Mouse (Mus musculus) gastrocnemius, adult 2 months (tissue): Measurements from ENCODE around the gene Suv39h1. TPM values are rescaled to one million over a fixed set of nuclear protein-coding genes. Genes with fewer than 3 reads are reported as not detected.
"Not testable (repeated sequence)": the region's sequence is repeated elsewhere in the genome, so short reads cannot be mapped to it uniquely, and the experiment has no call there.

Experiments used
- DNase-seq: peaks from one replicate; pipeline ENCODE4 v3.0.0; 2022
- H3K27ac ChIP-seq: fragments of 200-600 bp; 2 replicates; pipeline ENCODE4 v1.8.1; 2022; ENCODE audit warnings: mild to moderate bottlenecking
- H3K4me3 ChIP-seq: fragments of 200-600 bp; 2 replicates; pipeline ENCODE4 v1.8.1; 2022; ENCODE audit warnings: mild to moderate bottlenecking, moderate library complexity
- CTCF ChIP-seq: fragments of 200-600 bp; IDR thresholded peaks from 2 replicates; pipeline ENCODE4 v1.8.1; 2022; ENCODE audit warnings: antibody characterized with exemption, mild to moderate bottlenecking, moderate library complexity
- intact Hi-C: fragments of 180-260 bp; cut with DNase I; formaldehyde crosslinking; loops from one replicate; pipeline ENCODE4 v1.15.1; 2025
- long read RNA-seq, 2 experiments: library from polyadenylated mRNA; stranded (forward); transcript quantifications; one replicate each; pipeline ENCODE4 v2.0.0; 2021
- total RNA-seq, 2 experiments: library from RNA; stranded (reverse); gene quantifications; 2 replicates each; pipeline ENCODE4 v1.2.3; 2021

Suv39h1 gene
- 1 to 10 TPM; 4.3 to 5.0 TPM for total RNA-seq
- long read RNA-seq, experiment 1, partial matches to known transcripts, result 1 of 3 reads
- long read RNA-seq, experiment 1, other reads (novel, unspliced or antisense), result 1 of 3 reads
- long read RNA-seq, experiment 2, partial matches to known transcripts, result 1 of 4 reads
- long read RNA-seq, experiment 2, other reads (novel, unspliced or antisense), result 0 of 4 reads

DNA sequence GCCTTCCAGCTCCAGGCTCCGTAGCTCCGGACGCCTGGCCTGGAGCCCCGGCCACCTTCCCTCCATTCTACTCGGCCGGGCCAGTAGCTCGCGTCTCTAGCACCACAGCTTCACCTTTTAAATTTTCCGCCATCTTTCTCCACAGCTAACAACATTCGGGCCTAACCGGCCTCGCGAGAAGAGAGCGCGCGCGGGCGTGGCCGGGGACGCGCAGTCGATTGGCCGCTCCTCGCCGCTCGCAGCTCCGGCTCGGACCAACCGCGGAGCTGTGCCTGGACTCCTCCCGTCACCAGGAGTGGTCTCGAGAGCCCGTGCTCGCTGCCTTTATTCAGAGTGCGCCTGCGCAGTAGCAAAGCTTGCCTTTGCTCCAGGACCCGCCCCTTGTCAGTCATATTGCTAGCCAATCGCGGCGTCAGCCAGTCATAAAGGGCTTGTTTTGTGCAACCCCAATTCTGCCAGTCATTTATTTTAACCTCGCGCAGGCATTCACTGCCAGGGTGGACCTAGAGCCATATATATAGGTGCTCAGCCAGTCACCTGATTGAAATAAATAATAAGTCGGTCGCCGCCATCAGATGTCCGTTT lies at the start of gene Suv39h1:
Gene Suv39h1, minus strand, starts transcription at position 331 of the 585 bp plus-strand sequence.
- DNase-seq, result peak; percentile 95
- TF ChIP-seq CTCF, result no peak
- intact Hi-C loops, result loop anchor here (2.0 to 10.0 kb wide), 3 partner anchors 22 to 180 kb away; partner anchors contain the start of genes Ftsj1 and Wdr13

DNA sequence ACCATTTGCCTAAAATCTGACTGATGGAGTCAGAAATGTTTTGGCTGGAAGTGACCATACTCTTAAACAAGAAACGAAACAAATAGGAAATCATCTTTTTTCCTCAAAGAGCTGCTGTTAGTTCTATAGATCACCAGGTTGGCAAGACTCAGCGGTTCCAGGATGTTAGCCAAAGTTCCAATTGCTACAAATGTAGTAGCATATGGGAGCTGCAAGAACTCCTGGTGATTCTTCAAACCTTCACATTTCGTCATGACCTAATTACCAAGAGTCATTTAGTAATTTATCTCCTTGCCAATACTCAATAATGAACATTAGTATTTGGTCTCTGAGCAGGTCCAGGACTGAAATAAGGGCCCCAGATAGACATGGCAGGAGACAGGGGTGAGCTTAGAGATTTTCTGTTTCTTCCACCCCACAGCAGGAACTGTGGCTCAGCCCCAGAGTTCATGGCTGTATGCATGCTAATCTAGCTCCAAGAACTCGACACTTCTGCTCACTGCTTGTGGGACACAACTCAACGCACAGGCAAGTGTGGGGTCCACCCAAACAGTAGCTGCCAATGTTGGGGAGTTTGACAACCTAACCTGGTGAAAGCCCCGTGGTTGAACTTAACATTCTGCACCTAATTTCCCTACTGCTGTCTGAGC lies 49.4 kb upstream of the Suv39h1 start:
- H3K4me3 ChIP-seq, result no peak overlapping the region
- DNase-seq, result no peak
- intact Hi-C loops, result no loop called here

More for the DNA sequence above, at the start of gene Suv39h1:
- Histone ChIP-seq H3K27ac (peak within 1 kb of the TSS; percentile 87), H3K4me3 (peak within 1 kb of the TSS; percentile 78)

DNA sequence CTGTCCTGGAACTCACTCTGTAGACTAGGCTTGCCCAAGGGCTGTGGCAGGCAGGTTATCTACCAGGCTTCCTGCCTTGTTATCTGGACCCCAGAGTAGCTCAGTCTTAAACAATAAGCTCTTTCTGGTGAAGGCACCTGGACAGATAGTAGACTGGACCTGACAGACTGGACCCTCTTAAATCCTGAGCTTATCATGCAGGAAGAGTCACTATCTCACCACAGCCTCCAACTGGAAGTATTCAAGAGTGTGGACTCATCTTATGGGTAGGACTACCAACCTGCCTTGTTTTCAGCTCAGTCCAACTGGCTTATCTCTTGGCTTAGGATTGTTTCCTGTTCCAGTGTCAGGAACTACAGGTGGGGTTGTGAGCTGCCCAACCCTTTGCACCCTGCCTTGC lies 42.7 kb upstream of the Suv39h1 start:
- Histone ChIP-seq H3K4me3 (no peak overlapping the region), H3K27ac (no peak overlapping the region)
- no peak for DNase-seq
- intact Hi-C loops, result no loop called here
- TF ChIP-seq CTCF, result no peak

More for the DNA sequence above, 49.4 kb upstream of the Suv39h1 start:
- no peak for TF ChIP-seq CTCF
- H3K27ac ChIP-seq, result no peak overlapping the region

DNA sequence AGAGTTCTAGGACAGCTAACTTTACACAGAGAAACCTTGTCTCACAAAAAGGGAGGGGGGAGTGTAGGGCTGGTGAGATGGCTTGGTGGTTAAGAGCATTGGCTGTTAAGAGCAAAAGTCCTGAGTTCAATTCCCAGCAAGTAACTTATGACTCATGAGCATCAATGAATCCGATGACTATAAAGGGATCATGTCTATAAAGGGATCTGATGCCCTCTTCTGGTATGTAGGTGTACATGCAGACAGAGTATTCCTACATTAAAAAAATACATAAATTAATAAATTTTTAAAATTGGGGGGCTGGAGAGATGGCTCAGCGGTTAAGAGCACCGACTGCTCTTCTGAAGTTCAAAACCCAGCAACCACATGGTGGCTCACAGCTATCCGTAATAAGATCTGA lies 40.7 kb upstream of the Suv39h1 start:
- DNase-seq, result no peak
- no peak overlapping the region for H3K27ac ChIP-seq
- TF ChIP-seq CTCF, result peak; percentile 28; the same call in 1 of the 2 replicates
- H3K4me3 ChIP-seq, result no peak overlapping the region
- intact Hi-C loops, result no loop called here

DNA sequence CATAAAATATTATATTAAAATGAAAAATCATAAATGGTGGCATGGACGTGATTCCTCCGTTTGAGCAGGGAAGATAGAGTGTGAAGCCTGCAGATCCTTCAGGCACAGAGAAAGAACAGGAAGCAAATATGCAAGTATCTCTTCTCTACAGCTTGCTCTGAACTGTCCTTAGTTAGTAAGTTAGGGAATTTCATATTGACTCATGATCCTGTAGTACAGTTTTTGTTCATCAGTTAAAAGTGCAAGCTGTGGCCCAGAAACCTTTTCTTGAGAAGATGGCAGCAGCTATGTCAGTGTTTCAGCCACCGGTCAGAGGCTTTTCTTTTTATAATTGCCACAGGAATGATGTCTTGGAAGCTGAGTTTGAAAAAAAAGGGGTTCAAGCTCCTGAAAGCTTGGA lies 30.5 kb upstream of the Suv39h1 start:
- Histone ChIP-seq H3K4me3 (no peak overlapping the region), H3K27ac (no peak overlapping the region)
- intact Hi-C loops, result no loop called here
- no peak for DNase-seq
- TF ChIP-seq CTCF, result no peak

DNA sequence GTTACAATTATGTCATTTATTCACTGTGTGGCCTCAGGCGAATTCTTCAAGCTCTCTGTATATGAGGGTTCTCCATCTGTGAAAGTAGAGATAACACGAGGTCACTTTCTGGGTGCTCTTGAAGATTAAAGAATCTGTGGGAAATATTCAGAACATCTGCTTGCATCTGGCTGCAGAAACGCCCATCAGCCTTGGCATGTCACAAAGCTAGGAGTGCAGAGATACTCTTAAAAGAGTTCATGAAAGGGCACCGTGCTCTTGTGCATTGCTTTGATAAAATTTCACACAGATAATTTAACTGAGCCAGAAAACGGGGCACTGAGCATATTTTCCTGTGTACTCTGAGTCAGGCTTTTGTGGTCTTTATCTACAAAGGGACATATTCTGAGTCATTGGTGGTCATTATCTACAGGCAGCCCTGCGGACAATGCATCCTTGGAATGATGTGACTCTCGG lies 27.7 kb upstream of the Suv39h1 start:
- no peak overlapping the region for H3K4me3 ChIP-seq
- H3K27ac ChIP-seq, result no peak overlapping the region
- TF ChIP-seq CTCF, result no peak
- intact Hi-C loops, result no loop called here
- no peak for DNase-seq

DNA sequence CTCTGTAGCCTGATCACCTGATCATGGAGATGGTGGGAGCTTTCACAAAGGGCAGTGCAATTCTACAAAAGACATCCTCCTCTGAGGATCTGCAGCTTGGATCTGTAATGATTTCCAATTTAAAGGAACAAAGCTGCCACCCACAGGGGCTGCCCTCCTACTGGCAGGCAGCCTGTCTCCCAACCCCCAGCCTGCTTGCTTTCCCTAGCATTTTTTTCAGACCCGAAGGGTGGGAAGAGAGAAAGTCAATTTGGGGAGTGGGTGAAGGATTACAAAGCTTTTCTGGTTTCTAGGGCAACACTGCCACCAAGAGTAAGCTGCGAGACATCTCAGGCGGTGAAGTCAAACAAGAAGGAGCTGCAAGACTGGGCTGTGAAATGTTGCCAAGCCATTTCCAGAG lies 26.5 kb upstream of the Suv39h1 start:
- DNase-seq, result no peak
- TF ChIP-seq CTCF, result no peak
- Histone ChIP-seq H3K27ac (no peak overlapping the region), H3K4me3 (no peak overlapping the region)
- intact Hi-C loops, result no loop called here

DNA sequence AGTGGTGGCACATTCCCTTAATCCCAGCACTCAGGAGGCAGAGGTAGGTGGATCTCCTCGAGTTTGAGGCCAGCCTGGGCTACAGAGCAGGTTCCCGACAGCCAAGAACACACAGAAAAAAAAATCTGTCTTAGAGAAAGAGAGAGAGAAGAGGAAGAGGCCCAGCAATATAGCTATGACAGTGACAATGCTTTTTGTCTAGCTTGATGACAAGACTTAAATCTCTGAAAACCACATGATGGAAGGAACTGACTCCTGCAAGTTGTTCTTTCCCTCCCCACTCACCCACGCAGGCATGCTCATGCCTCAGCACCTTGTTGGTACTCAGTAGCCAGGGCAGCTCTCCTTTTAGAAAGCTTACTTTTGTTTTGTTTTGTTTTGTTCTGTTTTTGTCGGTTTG lies 24.9 kb upstream of the Suv39h1 start:
- intact Hi-C loops, result no loop called here

DNA sequence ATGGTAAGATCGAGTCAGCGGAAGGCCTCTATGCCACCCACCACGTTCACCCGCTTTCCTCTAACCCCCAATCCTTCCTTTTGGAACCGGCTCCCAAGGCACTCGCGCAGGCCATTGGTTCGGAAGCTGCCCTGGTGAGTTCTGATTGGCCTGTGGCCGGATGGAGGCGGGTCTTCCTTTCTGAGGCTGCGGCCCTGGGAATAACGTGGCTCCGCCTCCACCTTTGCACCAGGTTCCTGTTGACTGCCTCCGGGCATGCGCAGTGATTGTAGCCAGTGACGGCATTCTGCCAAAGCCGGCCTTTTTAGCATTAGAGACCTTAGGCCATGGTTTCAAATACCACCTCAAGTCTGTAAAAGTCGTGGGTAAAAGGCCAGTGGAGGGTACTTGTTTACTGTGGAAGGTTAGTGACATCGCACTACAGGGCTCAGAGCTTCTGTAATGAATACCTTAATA lies 22.3 kb upstream of the Suv39h1 start:
- H3K27ac ChIP-seq, result peak overlapping the region; percentile 93
- no peak for TF ChIP-seq CTCF
- intact Hi-C loops, result loop anchor here (2.0 kb wide), 1 partner anchor 22 kb away; the partner anchor contains the start of gene Suv39h1

More for the DNA sequence above, 24.9 kb upstream of the Suv39h1 start:
- no peak overlapping the region for H3K4me3 ChIP-seq
- no peak for TF ChIP-seq CTCF
- no peak for DNase-seq
- no peak overlapping the region for H3K27ac ChIP-seq

DNA sequence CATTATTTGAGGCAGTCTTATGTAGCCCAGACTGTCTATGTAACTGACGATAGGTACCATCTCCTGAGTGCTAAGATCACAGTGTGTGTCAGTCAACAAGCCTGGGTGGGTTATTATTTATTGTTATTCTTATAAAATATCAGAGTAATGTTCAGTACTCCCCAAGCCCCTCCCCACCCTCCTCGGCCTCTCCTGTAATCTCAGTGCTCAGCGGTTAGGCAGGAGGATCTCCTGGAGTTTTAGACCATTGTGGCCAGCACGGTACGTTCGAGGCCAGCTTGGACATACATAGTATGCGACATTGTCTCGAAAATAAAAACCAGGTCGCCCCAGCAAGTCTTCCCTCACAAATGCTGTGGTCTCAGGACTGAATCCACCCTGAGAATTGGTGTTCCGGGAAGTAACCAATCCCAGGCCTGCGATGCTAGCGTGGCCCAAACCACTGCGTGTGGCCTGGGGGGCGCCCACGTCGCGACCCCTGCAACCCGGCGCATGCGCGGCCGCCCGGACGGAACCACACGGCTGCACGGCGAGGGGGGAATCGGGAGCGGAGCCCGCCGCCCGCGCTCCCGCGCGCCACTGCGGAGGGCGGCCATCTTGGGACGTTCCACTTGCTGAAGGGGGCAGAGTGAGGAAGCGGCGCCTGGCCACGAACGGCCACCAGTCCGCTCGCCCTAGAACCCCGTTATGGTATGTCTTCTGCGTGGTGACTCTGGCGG lies 21.7 kb upstream of the Suv39h1 start:
- peak overlapping the region; percentile 93 for H3K27ac ChIP-seq
- intact Hi-C loops, result loop anchor here (2.0 kb wide), 1 partner anchor 21 kb away; the partner anchor contains the start of gene Suv39h1
- DNase-seq, result peak; percentile 84

More for the DNA sequence above, 22.3 kb upstream of the Suv39h1 start:
- peak; percentile 98 for DNase-seq
- peak overlapping the region; percentile 67 for H3K4me3 ChIP-seq

DNA sequence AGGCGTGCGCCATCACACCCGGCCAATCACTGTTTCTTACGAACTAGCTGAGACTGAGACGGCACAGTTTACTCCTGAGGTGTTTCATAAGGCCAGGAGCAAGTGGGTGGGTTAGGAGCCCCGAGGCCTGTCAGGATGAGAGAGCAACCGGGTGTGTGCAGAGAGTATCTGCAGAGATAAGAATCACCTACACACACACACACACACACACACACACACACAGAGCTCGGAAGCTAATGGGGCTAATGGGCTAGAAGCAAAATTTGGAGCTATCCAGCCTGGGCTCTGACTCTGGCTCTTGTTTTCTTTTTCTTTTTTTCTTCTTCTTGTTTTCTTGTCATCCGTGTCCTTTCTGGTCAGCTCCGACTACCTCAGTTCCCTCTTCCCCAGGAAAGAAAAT lies 21.0 kb upstream of the Suv39h1 start:
- Histone ChIP-seq H3K27ac (peak overlapping the region; percentile 73; the same call in 1 of the 2 replicates), H3K4me3 (peak overlapping the region; percentile 67)
- no peak for DNase-seq
- intact Hi-C loops, result no loop called here
- TF ChIP-seq CTCF, result no peak

More for the DNA sequence above, 21.7 kb upstream of the Suv39h1 start:
- H3K4me3 ChIP-seq, result peak overlapping the region; percentile 67

DNA sequence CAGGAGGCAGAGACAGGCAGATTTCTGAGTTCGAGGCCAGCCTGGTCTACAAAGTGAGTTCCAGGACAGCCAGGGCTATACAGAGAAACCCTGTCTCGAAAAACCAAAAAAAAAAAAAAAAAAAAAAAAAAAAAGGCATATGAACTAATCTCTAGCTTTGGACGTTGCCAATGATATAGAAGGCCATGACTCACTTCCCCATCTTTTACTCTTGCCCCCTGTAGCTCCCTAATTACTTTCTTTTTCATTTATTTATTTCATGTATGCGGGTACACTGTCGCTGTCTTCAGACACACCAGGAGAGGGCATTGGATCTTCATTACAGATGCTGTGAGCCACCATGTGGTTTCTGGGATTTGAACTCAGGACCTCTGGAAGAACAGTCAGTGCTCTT lies 16.4 kb upstream of the Suv39h1 start:
- intact Hi-C loops, DNase-seq: not testable (repeated sequence)

More for the DNA sequence above, 16.4 kb upstream of the Suv39h1 start:
- H3K27ac ChIP-seq, H3K4me3 ChIP-seq: not testable (repeated sequence)
